Mouse (Mus musculus) yolk sac, embryonic 10.5 days (tissue): Measurements from ENCODE around the gene Bicral.

ENCODE experiments used
- DNase-seq: peaks from one replicate; pipeline ENCODE4 v3.0.0-alpha.2; 2017; ENCODE audit warnings: low spot score

Bicral gene

GRCm38 (mm10) chr17:46840304-46841010 is 17.8 kb downstream of the Bicral start:
- no peak for DNase-seq

DNA sequence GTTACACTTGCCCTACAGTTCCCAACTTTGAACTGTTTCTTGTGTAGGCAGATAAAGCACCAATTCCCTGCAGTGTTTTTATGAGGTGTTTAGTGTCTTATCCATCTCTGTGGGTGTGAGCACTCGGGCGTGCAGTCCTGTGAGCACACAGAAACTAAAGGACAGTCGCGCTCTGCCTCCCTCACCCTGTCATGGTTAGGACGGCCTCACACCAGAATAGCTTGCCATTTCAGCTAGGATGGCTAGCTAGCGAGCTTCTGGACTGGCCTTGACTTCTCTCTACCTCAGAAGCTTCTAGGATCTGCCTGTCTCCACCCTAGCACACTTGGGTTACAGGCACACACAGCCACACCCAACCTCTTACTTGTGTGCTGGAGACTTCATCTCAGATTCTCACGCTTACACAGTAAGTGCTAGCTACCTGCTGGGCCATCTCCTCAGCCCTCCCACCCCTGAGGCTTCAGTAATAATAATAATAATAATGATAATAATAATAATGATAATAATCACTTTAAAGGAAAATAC is 19.8 kb downstream of the Bicral start:
- no peak for DNase-seq

GRCm38 (mm10) chr17:46837897-46838296 is 20.4 kb downstream of the Bicral start:
- no peak for DNase-seq

- no peak for DNase-seq
Observed at GRCm38 (mm10) chr17:46835093-46835715, 23.1 kb downstream of the Bicral start.

GRCm38 (mm10) chr17:46832981-46833305 is 25.3 kb downstream of the Bicral start:
- no peak for DNase-seq

GRCm38 (mm10) chr17:46832101-46832980 is 25.9 kb downstream of the Bicral start:
- DNase-seq = no peak

- peak; percentile 18 for DNase-seq
Observed at GRCm38 (mm10) chr17:46829856-46830535, 28.3 kb downstream of the Bicral start.

DNA sequence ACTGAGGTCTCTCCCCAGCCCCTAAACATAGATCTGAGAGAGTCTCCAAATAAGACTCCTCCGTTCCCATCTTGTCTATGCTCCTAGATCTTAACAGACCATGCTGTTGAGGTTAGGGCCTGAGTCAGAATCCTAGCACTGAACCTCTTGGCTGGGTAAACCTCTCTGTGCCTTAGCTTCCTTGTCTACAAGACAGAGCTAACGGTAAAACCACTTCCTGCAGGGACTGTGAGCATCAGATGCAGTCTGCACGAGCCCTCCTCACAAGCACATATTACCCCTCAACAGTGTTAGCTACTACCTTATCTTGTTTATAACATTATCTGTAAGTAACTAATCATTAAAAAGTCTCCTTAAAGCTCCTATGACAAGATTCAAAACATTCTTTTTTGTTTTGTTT is 29.3 kb downstream of the Bicral start:
- no peak for DNase-seq

DNA sequence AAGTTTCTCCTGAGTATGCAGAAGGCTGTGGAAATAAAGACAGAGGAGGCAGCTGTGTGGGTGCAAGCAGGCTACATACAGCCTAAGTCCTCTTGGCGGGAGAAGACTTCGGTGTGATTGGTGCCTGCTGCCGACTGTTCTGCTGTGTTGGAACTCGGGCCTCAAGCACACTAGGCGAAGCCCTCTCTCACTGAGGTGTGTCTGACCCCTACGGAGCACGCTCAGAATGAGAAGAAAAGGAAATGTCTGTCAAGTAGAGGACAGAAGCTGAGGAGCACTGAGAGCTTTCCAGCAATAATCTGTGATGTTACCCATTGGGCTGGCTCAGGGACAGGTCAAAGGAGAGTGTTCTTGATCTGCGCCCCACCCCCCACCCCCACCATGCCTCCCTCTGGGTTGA is 35.2 kb downstream of the Bicral start:
- no peak for DNase-seq

- DNase-seq = no peak
Observed at GRCm38 (mm10) chr17:46820628-46821027, 37.7 kb downstream of the Bicral start.

DNA sequence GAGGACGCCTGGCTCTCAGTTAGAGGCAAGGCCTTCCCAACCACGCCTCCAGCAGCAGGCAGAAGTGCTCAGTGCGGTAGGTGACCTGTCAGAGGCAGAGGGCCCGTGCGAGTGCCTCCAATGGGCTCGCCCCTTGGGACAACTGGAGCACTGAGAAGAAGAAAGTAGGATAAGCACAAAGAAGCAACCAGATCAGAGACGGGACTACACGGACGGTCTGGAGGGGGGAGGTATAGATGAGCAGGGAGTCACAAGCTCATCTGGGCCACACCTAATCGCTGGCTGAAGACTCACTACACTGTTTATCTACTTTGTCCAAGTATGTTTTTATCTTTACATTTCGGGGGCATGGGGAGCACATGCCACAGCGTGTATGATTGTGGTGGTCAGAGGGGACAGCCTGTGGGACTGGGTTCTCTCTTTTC is 40.5 kb downstream of the Bicral start:
- no peak for DNase-seq

GRCm38 (mm10) chr17:46816306-46816705 is 42.0 kb downstream of the Bicral start:
- DNase-seq = no peak

GRCm38 (mm10) chr17:46814497-46814896 is 43.8 kb downstream of the Bicral start:
- DNase-seq = no peak

GRCm38 (mm10) chr17:46813637-46814036 is 44.6 kb downstream of the Bicral start:
- DNase-seq = no peak

DNA sequence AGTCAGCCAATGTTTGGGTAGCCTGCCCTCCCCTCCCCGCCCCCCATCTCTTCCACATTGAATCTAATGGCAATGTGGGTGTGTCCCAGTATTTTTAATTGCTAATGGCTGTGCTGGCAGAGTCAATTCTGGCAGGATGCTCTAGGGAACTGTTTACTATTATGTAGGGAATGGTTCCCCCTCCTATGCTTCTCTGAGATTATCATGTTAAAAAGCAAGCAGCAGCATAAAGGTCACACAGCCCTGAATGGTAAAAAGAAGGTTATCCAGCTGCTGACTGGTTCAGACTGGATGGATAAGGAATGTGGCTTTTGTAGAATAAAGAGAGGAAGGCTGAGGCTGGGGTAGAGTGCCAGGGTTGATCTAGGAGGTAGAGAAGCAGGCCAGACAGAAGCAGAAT is 45.8 kb downstream of the Bicral start:
- no peak for DNase-seq

DNA sequence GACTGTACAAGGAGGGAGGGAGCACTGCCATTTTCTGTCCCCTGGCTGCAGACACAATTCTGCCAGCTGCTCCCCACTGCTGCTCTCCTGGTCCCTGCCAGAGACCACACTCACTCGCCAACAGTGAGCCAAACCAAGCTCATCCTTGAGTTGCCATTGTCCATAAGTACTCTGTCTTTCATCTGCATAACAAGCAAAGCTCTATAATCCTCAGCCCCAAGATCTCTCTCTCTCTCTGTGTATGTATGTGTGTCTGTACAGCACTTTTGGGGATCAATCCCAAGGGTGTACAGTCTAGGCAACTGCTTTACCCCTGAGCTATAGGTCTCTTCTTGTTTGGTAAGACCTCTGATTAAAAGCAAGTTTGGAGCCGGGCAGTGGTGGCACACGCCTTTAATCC is 47.6 kb downstream of the Bicral start:
- no peak for DNase-seq

GRCm38 (mm10) chr17:46809131-46809830 is 49.0 kb downstream of the Bicral start:
- DNase-seq = no peak

DNA sequence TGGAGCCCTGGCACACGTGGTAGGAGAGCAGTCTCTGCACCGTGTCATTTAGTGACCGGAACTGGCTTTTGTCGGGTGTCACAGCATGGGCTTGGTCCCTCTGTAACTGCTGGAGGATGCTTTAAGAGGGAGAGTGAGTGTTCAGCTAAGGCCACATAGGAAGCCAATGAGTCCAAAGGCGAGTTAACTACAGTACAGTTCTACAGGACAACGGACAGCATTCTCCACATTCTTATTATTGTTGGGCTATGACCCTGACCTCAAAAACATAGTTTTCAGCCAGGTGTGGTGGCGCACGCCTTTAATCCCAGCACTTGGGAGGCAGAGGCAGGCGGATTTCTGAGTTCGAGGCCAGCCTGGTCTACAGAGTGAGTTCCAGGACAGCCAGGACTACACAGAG is 49.9 kb downstream of the Bicral start:
- no peak for DNase-seq

DNA sequence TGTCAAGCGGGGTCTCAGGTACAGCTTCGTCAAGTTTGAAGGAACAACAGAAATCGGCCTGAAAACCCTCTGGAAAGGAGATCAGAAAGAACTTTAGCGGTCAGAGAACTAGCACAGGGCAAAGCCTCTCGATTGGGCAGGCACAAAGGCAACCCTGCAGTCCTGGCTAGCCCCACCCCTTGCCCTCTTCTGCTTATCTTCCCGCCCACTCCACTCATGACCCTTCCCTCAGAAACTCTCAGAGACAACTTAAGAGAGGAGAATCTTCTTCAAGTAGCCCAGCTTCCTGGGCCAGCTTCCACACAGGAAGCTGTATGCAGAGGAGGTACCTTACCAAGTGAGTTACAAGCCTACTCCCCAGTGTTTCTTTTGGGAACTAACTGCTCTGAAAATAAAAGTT is 56.5 kb downstream of the Bicral start:
- no peak for DNase-seq

GRCm38 (mm10) chr17:46799680-46800079 is 58.6 kb downstream of the Bicral start:
- DNase-seq = no peak

GRCm38 (mm10) chr17:46797386-46797785 is 60.9 kb downstream of the Bicral start:
- DNase-seq = no peak

DNA sequence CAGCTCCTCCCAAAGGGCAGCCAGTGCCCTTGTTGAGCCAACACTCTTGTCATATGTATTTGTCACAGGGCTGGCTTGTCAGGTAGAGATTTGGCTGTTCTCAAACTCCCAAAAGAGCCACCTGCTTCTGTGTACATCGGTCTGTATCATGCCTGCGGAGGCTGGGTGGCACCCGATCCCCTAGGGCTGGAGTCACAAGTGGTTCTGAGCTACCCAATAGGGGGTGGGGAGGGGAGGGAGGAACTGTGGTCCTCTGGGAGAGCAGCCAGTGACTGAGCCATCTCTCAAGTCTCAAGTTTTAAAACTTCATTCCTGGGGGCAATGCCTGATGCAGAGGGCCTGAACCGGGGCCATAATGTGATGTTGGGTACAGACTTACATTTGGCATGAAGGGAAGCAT is 61.5 kb downstream of the Bicral start:
- DNase-seq = no peak
